Mouse (Mus musculus) intestine, embryonic 14.5 days (tissue): ENCODE data around the gene Gm11099. TPM values are rescaled to one million over a fixed set of nuclear protein-coding genes. Genes with fewer than 3 reads are reported as not detected.

ENCODE experiments used
- ATAC-seq: fragments of 200-750 bp; cut with Nextera tagmentation; replicated peaks from 2 replicates; pipeline ENCODE4 v1.8.0; 2017; ENCODE audit warnings: low read depth, moderate number of reproducible peaks, moderate TSS enrichment, moderate library complexity; ENCODE audit not compliant: low FRiP score, low TSS enrichment
- DNase-seq: peaks from one replicate; pipeline ENCODE4 v3.0.0-alpha.2; 2018; ENCODE audit warnings: low spot score
- H3K27ac ChIP-seq: fragments of 300-500 bp; sonication (generic); 2 replicates; pipeline ENCODE4 v1.5.1; 2014; ENCODE audit warnings: low read depth, mild to moderate bottlenecking, control low read depth
- H3K27me3 ChIP-seq: fragments of 300-500 bp; sonication (generic); replicated peaks from 2 replicates; pipeline ENCODE4 v1.6.1; 2014; ENCODE audit warnings: low read length, control low read depth; ENCODE audit not compliant: control insufficient read depth, insufficient read depth
- H3K36me3 ChIP-seq: fragments of 300-500 bp; sonication (generic); 2 replicates; pipeline ENCODE4 v1.6.1; 2014; ENCODE audit warnings: low read length, control low read depth; ENCODE audit not compliant: control insufficient read depth, insufficient read depth
- H3K4me1 ChIP-seq: fragments of 300-500 bp; sonication (generic); replicated peaks from 2 replicates; pipeline ENCODE4 v1.6.1; 2014; ENCODE audit warnings: low read length, control low read depth, mixed read lengths; ENCODE audit not compliant: control insufficient read depth, insufficient read depth
- H3K4me2 ChIP-seq: fragments of 300-500 bp; sonication (generic); 2 replicates; pipeline ENCODE4 v1.6.1; 2014; ENCODE audit warnings: low read length
- H3K4me3 ChIP-seq: fragments of 300-500 bp; sonication (generic); 2 replicates; pipeline ENCODE4 v1.5.1; 2014; ENCODE audit warnings: low read depth, low read length, control low read depth, mixed read lengths
- H3K9ac ChIP-seq: fragments of 300-500 bp; sonication (generic); 2 replicates; pipeline ENCODE4 v1.6.1; 2014; ENCODE audit warnings: mild to moderate bottlenecking, low read length
- H3K9me3 ChIP-seq: fragments of 300-500 bp; sonication (generic); 2 replicates; pipeline ENCODE4 v1.6.1; 2016; ENCODE audit warnings: low read length, control low read depth; ENCODE audit not compliant: control insufficient read depth
- WGBS: fragments of 180-500 bp; shearing (Covaris S2); extraction: QIAGEN DNeasy Blood & Tissue Kit; methylation state at CpG from one replicate; pipeline ENCODE4 v1.1.7; 2014; 5-methylcytosine and 5-hydroxymethylcytosine counted together
- polyA plus RNA-seq: library from polyadenylated mRNA; unstranded; fragments of >200 nt; fragmentation: Nextera tagmentation; extraction: Ambion mirVana; gene quantifications from 2 replicates; pipeline ENCODE4 v1.2.1, GENCODE M21; 2014

Gene Gm11099
- polyA plus RNA-seq, 1 experiment from 2014 or later: not detected

- DNase-seq: no peak
- no peaks in the 10 kb centered on the region for H3K4me1 ChIP-seq
- H3K36me3 ChIP-seq: no peaks in the 10 kb centered on the region
- H3K9me3 ChIP-seq: no peaks in the 10 kb centered on the region
- H3K9ac ChIP-seq: no peak overlapping the region
- WGBS: 41% methylated on average over 3 of the region's 3 CpGs
- no peak overlapping the region for H3K27ac ChIP-seq
- H3K4me3 ChIP-seq: no peak overlapping the region
- H3K27me3 ChIP-seq: no peaks in the 10 kb centered on the region
- H3K4me2 ChIP-seq: no peak overlapping the region
- ATAC-seq: no peak
Measured at GRCm38 (mm10) chr2:58879876-58880275, 20.6 kb downstream of the Gm11099 start.

DNA sequence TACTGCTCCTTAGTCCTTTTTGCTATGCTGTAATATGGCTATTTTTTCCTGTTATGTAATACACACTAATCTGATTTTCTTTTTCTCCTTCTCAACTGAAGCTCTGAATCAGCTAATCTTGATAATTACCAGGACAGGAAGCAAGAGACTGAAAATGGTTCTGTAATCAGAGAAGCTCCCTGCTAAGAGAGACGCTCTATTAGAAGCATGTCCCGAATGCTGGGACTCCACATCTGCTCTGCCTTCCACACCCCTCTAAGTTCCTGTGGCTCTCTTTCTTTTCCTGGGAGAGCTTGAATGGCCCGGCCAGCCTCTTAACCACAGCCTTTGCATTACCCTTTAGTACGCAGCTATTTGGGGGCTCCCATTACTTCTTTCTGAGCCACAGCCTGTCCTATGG lies 45.8 kb downstream of the Gm11099 start:
- no peak for DNase-seq
- H3K4me1 ChIP-seq: no peaks in the 10 kb centered on the region
- ATAC-seq: no peak

GRCm38 (mm10) chr2:58906814-58907516 lies 47.7 kb downstream of the Gm11099 start:
- H3K9ac ChIP-seq: no peak overlapping the region
- H3K36me3 ChIP-seq: no peaks in the 10 kb centered on the region
- peak overlapping the region; percentile 22 for H3K4me2 ChIP-seq
- H3K4me3 ChIP-seq: no peak overlapping the region
- no peak for ATAC-seq
- H3K27ac ChIP-seq: no peak overlapping the region
- H3K4me1 ChIP-seq: no peaks in the 10 kb centered on the region
- DNase-seq: no peak
- WGBS: 34% methylated on average over 14 of the region's 14 CpGs
- no peaks in the 10 kb centered on the region for H3K27me3 ChIP-seq
- H3K9me3 ChIP-seq: no peaks in the 10 kb centered on the region

More for the DNA sequence above, 45.8 kb downstream of the Gm11099 start:
- H3K27me3 ChIP-seq: no peaks in the 10 kb centered on the region
- H3K36me3 ChIP-seq: no peaks in the 10 kb centered on the region
- H3K4me2 ChIP-seq: no peak overlapping the region
- H3K9me3 ChIP-seq: no peaks in the 10 kb centered on the region
- WGBS: 65% methylated on average over 4 of the region's 4 CpGs
- no peak overlapping the region for H3K4me3 ChIP-seq
- no peak overlapping the region for H3K27ac ChIP-seq
- H3K9ac ChIP-seq: no peak overlapping the region

- no peaks in the 10 kb centered on the region for H3K4me1 ChIP-seq
- WGBS: 94% methylated on average over 9 of the region's 9 CpGs
- no peaks in the 10 kb centered on the region for H3K27me3 ChIP-seq
- DNase-seq (no peak), ATAC-seq (no peak)
- H3K4me3 ChIP-seq: no peak overlapping the region
- H3K27ac ChIP-seq: no peak overlapping the region
- no peak overlapping the region for H3K9ac ChIP-seq
- no peak overlapping the region for H3K4me2 ChIP-seq
- H3K9me3 ChIP-seq: no peaks in the 10 kb centered on the region
- no peaks in the 10 kb centered on the region for H3K36me3 ChIP-seq
Measured at GRCm38 (mm10) chr2:58912339-58912738, 53.1 kb downstream of the Gm11099 start.

DNA sequence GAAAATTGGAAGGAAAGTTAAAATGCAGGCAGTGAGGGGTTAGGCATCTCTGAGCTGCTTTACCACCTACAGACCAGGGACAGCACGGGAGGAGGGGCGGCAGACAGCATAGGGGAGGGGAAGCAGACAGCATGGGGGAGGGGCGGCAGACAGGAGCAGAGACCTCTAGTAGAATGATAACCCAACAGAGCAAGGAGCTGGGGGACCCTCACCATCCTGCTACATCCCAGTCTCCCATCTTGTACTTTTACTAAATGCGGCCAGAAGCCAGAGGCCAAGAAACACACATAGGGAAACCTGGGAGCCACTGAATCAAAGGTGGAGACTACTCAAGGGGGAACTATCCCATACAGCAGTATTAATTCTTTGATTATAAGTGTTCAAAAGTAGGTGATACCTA lies 59.1 kb downstream of the Gm11099 start:
- no peak overlapping the region for H3K9ac ChIP-seq
- H3K4me1 ChIP-seq: no peaks in the 10 kb centered on the region
- no peak for ATAC-seq
- WGBS: 60% methylated on average over 4 of the region's 4 CpGs
- no peaks in the 10 kb centered on the region for H3K27me3 ChIP-seq
- H3K27ac ChIP-seq: no peak overlapping the region
- H3K4me3 ChIP-seq: no peak overlapping the region
- no peaks in the 10 kb centered on the region for H3K36me3 ChIP-seq
- no peak overlapping the region for H3K4me2 ChIP-seq
- DNase-seq: no peak
- H3K9me3 ChIP-seq: no peaks in the 10 kb centered on the region

- ATAC-seq (no peak), DNase-seq (no peak)
- no peak overlapping the region for H3K4me2 ChIP-seq
- H3K9ac ChIP-seq: no peak overlapping the region
- H3K4me3 ChIP-seq: no peak overlapping the region
- no peaks in the 10 kb centered on the region for H3K4me1 ChIP-seq
- 96% methylated on average over 2 of the region's 2 CpGs for WGBS
- H3K9me3 ChIP-seq: no peaks in the 10 kb centered on the region
- no peaks in the 10 kb centered on the region for H3K27me3 ChIP-seq
- H3K27ac ChIP-seq: no peak overlapping the region
- H3K36me3 ChIP-seq: no peaks in the 10 kb centered on the region
Measured at GRCm38 (mm10) chr2:58925551-58925950, 66.3 kb downstream of the Gm11099 start.

DNA sequence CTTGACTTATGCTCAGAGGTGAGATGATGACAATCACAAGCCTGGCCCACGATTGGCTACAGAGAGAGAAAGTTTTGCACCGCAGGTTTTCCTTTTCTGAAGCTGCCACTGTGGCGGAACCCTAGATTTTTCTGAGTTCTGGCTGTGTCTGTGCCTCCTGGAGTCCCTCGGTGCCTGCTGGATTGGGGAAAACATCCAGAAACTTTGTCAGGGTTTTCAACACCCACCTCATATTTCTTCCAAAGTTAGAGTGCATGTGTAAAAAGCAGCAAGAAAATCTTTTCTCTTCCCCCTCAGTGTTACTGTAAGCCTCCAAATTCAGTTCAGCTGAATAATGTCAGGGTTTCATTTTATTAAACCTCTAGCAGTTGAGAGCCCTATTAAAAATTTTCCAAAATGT lies 82.1 kb downstream of the Gm11099 start:
- H3K4me1 ChIP-seq: no peaks in the 10 kb centered on the region
- no peak overlapping the region for H3K4me3 ChIP-seq
- DNase-seq: no peak
- no peak for ATAC-seq
- H3K9me3 ChIP-seq: no peaks in the 10 kb centered on the region
- H3K27me3 ChIP-seq: no peaks in the 10 kb centered on the region
- H3K4me2 ChIP-seq: no peak overlapping the region
- no peaks in the 10 kb centered on the region for H3K36me3 ChIP-seq
- H3K9ac ChIP-seq: no peak overlapping the region
- WGBS: 84% methylated on average over 4 of the region's 4 CpGs
- no peak overlapping the region for H3K27ac ChIP-seq

- Histone ChIP-seq H3K27ac (no peak overlapping the region), H3K4me2 (no peak overlapping the region), H3K4me1 (no peaks in the 10 kb centered on the region), H3K9me3 (no peaks in the 10 kb centered on the region; the same call in 1 of the 2 replicates), H3K4me3 (no peak overlapping the region), H3K27me3 (no peaks in the 10 kb centered on the region), H3K9ac (no peak overlapping the region), H3K36me3 (no peaks in the 10 kb centered on the region)
- no peak for DNase-seq
- no peak for ATAC-seq
- WGBS: 88% methylated on average over 7 of the region's 7 CpGs
Measured at GRCm38 (mm10) chr2:58948796-58949195, 89.6 kb downstream of the Gm11099 start.

GRCm38 (mm10) chr2:58952101-58952500 lies 92.9 kb downstream of the Gm11099 start:
- no peak for ATAC-seq
- Histone ChIP-seq H3K27ac (no peak overlapping the region), H3K9ac (no peak overlapping the region), H3K9me3 (peaks cover 3% of the 10 kb centered on the region; the same call in 1 of the 2 replicates), H3K27me3 (no peaks in the 10 kb centered on the region), H3K4me2 (no peak overlapping the region), H3K4me1 (no peaks in the 10 kb centered on the region), H3K4me3 (no peak overlapping the region), H3K36me3 (no peaks in the 10 kb centered on the region)
- no peak for DNase-seq
- WGBS: 85% methylated on average over 3 of the region's 3 CpGs
